8 mouse cellular contexts compared by ENCODE assay signal in genomic region chr19:6980381-6981093, GRCm38 (mm10). TPM values are rescaled to one million over a fixed set of nuclear protein-coding genes. Genes with fewer than 3 reads are reported as not detected.
DNase-seq lines count a peak whose midpoint lies in the region; ATAC-seq and TF ChIP-seq lines count a peak whose summit lies in the region.

Gene Fkbp2, minus strand, starts transcription at chr19:6980501.

- peak within 1 kb of the TSS; percentile 78 for H3K9ac ChIP-seq in CH12.LX (ENCODE audit: insufficient read depth, low read depth)
- peak within 1 kb of the TSS; percentile 77 for H3K9ac ChIP-seq in forebrain, embryonic 11.5 days (ENCODE audit: low read length)
- peak within 1 kb of the TSS; percentile 84 for H3K9ac ChIP-seq in heart, embryonic 16.5 days (ENCODE audit: low read length)
- H3K9ac ChIP-seq in liver, embryonic 15.5 days = peak within 1 kb of the TSS; percentile 78
- H3K9ac ChIP-seq in neural tube, embryonic 12.5 days = peak within 1 kb of the TSS; percentile 81

- peaks cover 15 to 44% of the 10 kb centered on the region in 2 experiments for H3K4me1 ChIP-seq in CH12.LX (ENCODE audit: control insufficient read depth in 1 of 2, insufficient read depth in 2 of 2)
- H3K4me1 ChIP-seq in forebrain, embryonic 11.5 days (replicated peaks; ENCODE audit: control insufficient read depth, insufficient read depth, low read length) = peaks cover 22% of the 10 kb centered on the region
- peaks cover 34% of the 10 kb centered on the region for H3K4me1 ChIP-seq in heart, embryonic 16.5 days (ENCODE audit: control insufficient read depth, insufficient read depth, low read length)
- peaks cover 66% of the 10 kb centered on the region for H3K4me1 ChIP-seq in liver, embryonic 15.5 days (replicated peaks)
- peaks cover 47% of the 10 kb centered on the region for H3K4me1 ChIP-seq in neural tube, embryonic 12.5 days
- H3K4me1 ChIP-seq in testis, adult 2 months (ENCODE audit: control insufficient read depth, insufficient read depth, low read length) = peaks cover 25% of the 10 kb centered on the region

- peak within 1 kb of the TSS; percentile 84 for H3K4me2 ChIP-seq in CH12.LX (ENCODE audit: insufficient read depth, low read depth, poor library complexity, severe bottlenecking)
- peak within 1 kb of the TSS; percentile 67 for H3K4me2 ChIP-seq in forebrain, embryonic 11.5 days (ENCODE audit: low read depth, low read length, severe bottlenecking)
- H3K4me2 ChIP-seq in heart, embryonic 16.5 days (ENCODE audit: low read depth, low read length) = peak within 1 kb of the TSS; percentile 85
- peak within 1 kb of the TSS; percentile 98 for H3K4me2 ChIP-seq in liver, embryonic 15.5 days
- peak within 1 kb of the TSS; percentile 77 for H3K4me2 ChIP-seq in neural tube, embryonic 12.5 days (replicated peaks)

- H3K79me2 ChIP-seq in CH12.LX (replicated peaks; ENCODE audit: control insufficient read depth, extremely low read depth, insufficient read depth, poor library complexity, severe bottlenecking) = peaks cover 26% of the 10 kb centered on the region

- TF ChIP-seq RAD21 in CH12.LX (IDR thresholded peaks at IDR 0.05; ENCODE audit: low read depth, low read length) = no peak

- in situ Hi-C loops in CH12.LX (cut with MboI; ENCODE audit: low pct_ligation_motif_present, low pct_unique_long_range_greater_than_20kb, low sequenced_read_pairs) = no loop called here

- no peaks in the 10 kb centered on the region for H3K27me3 ChIP-seq in CH12.LX (replicated peaks)
- H3K27me3 ChIP-seq in forebrain, embryonic 11.5 days (ENCODE audit: control insufficient read depth, insufficient read depth, low read length) = no peaks in the 10 kb centered on the region
- H3K27me3 ChIP-seq in heart, embryonic 16.5 days (ENCODE audit: control insufficient read depth, insufficient read depth, low read length) = no peaks in the 10 kb centered on the region
- no peaks in the 10 kb centered on the region for H3K27me3 ChIP-seq in liver, embryonic 15.5 days
- no peaks in the 10 kb centered on the region for H3K27me3 ChIP-seq in neural tube, embryonic 12.5 days (replicated peaks)
- no peaks in the 10 kb centered on the region for H3K27me3 ChIP-seq in testis, adult 2 months (ENCODE audit: control insufficient read depth, insufficient read depth, low read length)

- peak within 1 kb of the TSS; percentile 65 for H3K27ac ChIP-seq in CH12.LX (ENCODE audit: insufficient read depth, low read depth)
- peak within 1 kb of the TSS; percentile 86 for H3K27ac ChIP-seq in forebrain, embryonic 11.5 days (ENCODE audit: low read depth, low read length)
- H3K27ac ChIP-seq in heart, embryonic 16.5 days (ENCODE audit: low read length) = peak within 1 kb of the TSS; percentile 98
- peak within 1 kb of the TSS; percentile 91 for H3K27ac ChIP-seq in liver, embryonic 15.5 days (replicated peaks)
- H3K27ac ChIP-seq in neural tube, embryonic 12.5 days = peak within 1 kb of the TSS; percentile 75
- peak within 1 kb of the TSS; percentile 95 for H3K27ac ChIP-seq in testis, adult 2 months (ENCODE audit: control insufficient read depth, insufficient read depth, low read depth, low read length)

- H3K9me3 ChIP-seq in CH12.LX (replicated peaks; ENCODE audit: low read length) = no peaks in the 10 kb centered on the region
- H3K9me3 ChIP-seq in forebrain, embryonic 11.5 days (ENCODE audit: control insufficient read depth, low read length) = no peaks in the 10 kb centered on the region
- no peaks in the 10 kb centered on the region for H3K9me3 ChIP-seq in heart, embryonic 16.5 days (replicated peaks; ENCODE audit: control insufficient read depth, low read length)
- no peaks in the 10 kb centered on the region for H3K9me3 ChIP-seq in liver, embryonic 15.5 days (replicated peaks)
- no peaks in the 10 kb centered on the region for H3K9me3 ChIP-seq in neural tube, embryonic 12.5 days

- peak; percentile 98 for DNase-seq in CH12.LX (ENCODE audit: extremely low read depth)
- peak; percentile 97 for DNase-seq in c-Kit-positive CD71-positive TER-119-negative erythroid progenitor cells, embryonic 14.5 days (ENCODE audit: low read depth)
- DNase-seq in forebrain, embryonic 11.5 days (ENCODE audit: low spot score) = peak; percentile 98
- peak; percentile 99 for DNase-seq in kidney, postnatal 36 days

- peaks cover 27 to 59% of the 10 kb centered on the region in 2 experiments for H3K36me3 ChIP-seq in CH12.LX (replicated peaks in 1 of 2; ENCODE audit: control insufficient read depth in 1 of 2, insufficient read depth in 1 of 2, low read length in 1 of 2)
- H3K36me3 ChIP-seq in forebrain, embryonic 11.5 days (ENCODE audit: control insufficient read depth, insufficient read depth, low read length) = peaks cover 3% of the 10 kb centered on the region; the same call in 1 of the 2 replicates
- peaks cover 41% of the 10 kb centered on the region for H3K36me3 ChIP-seq in heart, embryonic 16.5 days (ENCODE audit: control insufficient read depth, insufficient read depth)
- H3K36me3 ChIP-seq in liver, embryonic 15.5 days (replicated peaks) = peaks cover 50% of the 10 kb centered on the region
- H3K36me3 ChIP-seq in neural tube, embryonic 12.5 days = peaks cover 44% of the 10 kb centered on the region
- H3K36me3 ChIP-seq in testis, adult 2 months (ENCODE audit: control insufficient read depth, insufficient read depth, low read length) = no peaks in the 10 kb centered on the region; the same call in 1 of the 2 replicates

- TF ChIP-seq CTCF in CH12.LX (conservative IDR thresholded peaks at IDR 0.05 in 1 of 2, IDR thresholded peaks at IDR 0.05 in 1 of 2; ENCODE audit: low read depth in 2 of 2, low read length in 2 of 2) = no peak
- TF ChIP-seq CTCF in testis, adult 2 months (IDR thresholded peaks at IDR 0.05; ENCODE audit: control insufficient read depth, insufficient read depth, insufficient replicate concordance, low read depth, low read length) = no peak

- ATAC-seq in forebrain, embryonic 11.5 days (replicated peaks; ENCODE audit: low FRiP score) = peak; percentile 85
- ATAC-seq in heart, embryonic 16.5 days (replicated peaks; ENCODE audit: extremely low read depth, insufficient read depth, low FRiP score) = peak; percentile 84
- peak; percentile 83 for ATAC-seq in liver, embryonic 15.5 days (ENCODE audit: insufficient read depth)
- ATAC-seq in neural tube, embryonic 12.5 days (ENCODE audit: low FRiP score, low read depth) = peak; percentile 85

- peak; percentile 100 for TF ChIP-seq POLR2A in CH12.LX (IDR thresholded peaks at IDR 0.05; ENCODE audit: low read depth, low read length)
- TF ChIP-seq POLR2A in testis, adult 2 months (IDR thresholded peaks at IDR 0.05; ENCODE audit: control insufficient read depth, low read depth, low read length) = peak; percentile 91

- TF ChIP-seq EP300 in CH12.LX (IDR thresholded peaks at IDR 0.05; ENCODE audit: low read length) = no peak

- dilution Hi-C loops in CH12.LX (cut with MboI; ENCODE audit: extremely low pct_ligation_motif_present, extremely low pct_unique_long_range_greater_than_20kb, low sequenced_read_pairs) = no loop called here

- peak within 1 kb of the TSS; percentile 73 to 83 (median 79) for H3K4me3 ChIP-seq in CH12.LX (replicated peaks in 1 of 3; ENCODE audit: low read depth in 2 of 3, low read length in 2 of 3, poor library complexity in 1 of 3)
- peak within 1 kb of the TSS; percentile 42 for H3K4me3 ChIP-seq in forebrain, embryonic 11.5 days (ENCODE audit: low read depth, low read length)
- H3K4me3 ChIP-seq in heart, embryonic 16.5 days (ENCODE audit: low read length) = peak within 1 kb of the TSS; percentile 61
- H3K4me3 ChIP-seq in liver, embryonic 15.5 days (replicated peaks) = peak within 1 kb of the TSS; percentile 77
- H3K4me3 ChIP-seq in neural tube, embryonic 12.5 days = peak within 1 kb of the TSS; percentile 69
- peak within 1 kb of the TSS; percentile 97 for H3K4me3 ChIP-seq in testis, adult 2 months (ENCODE audit: control insufficient read depth, low read depth, low read length)

- 2% methylated on average over 38 of the region's 38 CpGs for WGBS in forebrain, embryonic 11.5 days
- WGBS in heart, embryonic 16.5 days = under 1% methylated on average over 38 of the region's 38 CpGs
- WGBS in liver, embryonic 15.5 days (ENCODE audit: insufficient replicate concordance) = under 1% methylated on average over 38 of the region's 38 CpGs
- 1% methylated on average over 38 of the region's 38 CpGs for WGBS in neural tube, embryonic 12.5 days

TF ChIP-seq in CH12.LX, 34 proteins besides CTCF, POLR2A, EP300 and RAD21 (continues in another document):
- TF ChIP-seq MAFK (IDR thresholded peaks at IDR 0.05; ENCODE audit: insufficient replicate concordance, low read length) (no peak), MEF2A (IDR thresholded peaks at IDR 0.05; ENCODE audit: borderline replicate concordance, low read depth, low read length) (no peak), MAX (IDR thresholded peaks at IDR 0.05; ENCODE audit: low read length) (peak; percentile 15; the same call in 1 of the 2 replicates), ETS1 (conservative IDR thresholded peaks at IDR 0.05; ENCODE audit: low read depth, low read length) (no peak), E2F4 (IDR thresholded peaks at IDR 0.05; ENCODE audit: insufficient replicate concordance, low read depth, low read length) (0 out of 2 replicates have a peak, but pooled peaks have one; percentile 26), SMC3 (IDR thresholded peaks at IDR 0.05; ENCODE audit: low read depth, low read length) (no peak), HCFC1 (IDR thresholded peaks at IDR 0.05; ENCODE audit: low read depth, low read length) (peak; percentile 73), IRF4 (IDR thresholded peaks at IDR 0.05; ENCODE audit: low read depth, low read length) (no peak), MYC (IDR thresholded peaks at IDR 0.05; ENCODE audit: low read depth, low read length) (peak; percentile 75; the same call in 1 of the 2 replicates), MXI1 (IDR thresholded peaks at IDR 0.05; ENCODE audit: low read depth, low read length) (peak; percentile 88), KAT2A (IDR thresholded peaks at IDR 0.05; ENCODE audit: insufficient replicate concordance, low read length) (0 out of 2 replicates have a peak, but pooled peaks have one; percentile 59), PAX5 (IDR thresholded peaks at IDR 0.05; ENCODE audit: low read length) (no peak), TCF12 (IDR thresholded peaks at IDR 0.05; ENCODE audit: low read depth, low read length) (peak; percentile 90), ZNF384 (IDR thresholded peaks at IDR 0.05; ENCODE audit: low read depth, low read length) (no peak), TBP (conservative IDR thresholded peaks at IDR 0.05; ENCODE audit: low read depth, low read length) (peak; percentile 96)

RNA-seq across cellular contexts. Expression of gene Fkbp2, which starts in this region (rescaled TPM):
- 44.6 and 50.4 TPM in 2 replicates for total RNA-seq in CH12.LX (2012; rRNA removed)
- 17.6 and 20.7 TPM in 2 replicates for total RNA-seq in CH12.LX (2014; rRNA removed)
- 87.0 and 97.7 TPM in 2 replicates for polyA plus RNA-seq in CH12.LX (2012; ENCODE audit: insufficient read length, low read depth)
- 65.4 and 80.7 TPM in 2 replicates for polyA plus RNA-seq in forebrain, embryonic 11.5 days (2014; fragmentation: Nextera tagmentation; extraction: Ambion mirVana)
- 83.7 and 95.0 TPM in 2 replicates for polyA plus RNA-seq in heart, embryonic 16.5 days (2015; fragmentation: Nextera tagmentation; extraction: Ambion mirVana)
- 88.3 and 101 TPM in 2 replicates for polyA plus RNA-seq in liver, embryonic 15.5 days (2015; fragmentation: Nextera tagmentation; extraction: Ambion mirVana)
- 90.2 and 93.0 TPM in 2 replicates for polyA plus RNA-seq in neural tube, embryonic 12.5 days (2016; fragmentation: Nextera tagmentation; extraction: Ambion mirVana)
- polyA plus RNA-seq in testis, adult 2 months (2012; rRNA removed) = 28.3 and 29.1 TPM in 2 replicates

Comparison
In these comparisons a context has a peak if more than half of its experiments do, and no peak if none do; other contexts are left out.
1. Peak in every context shown above with its lines: DNase-seq, ATAC-seq, H3K4me3 ChIP-seq and H3K27ac ChIP-seq.
2. H3K4me3 ChIP-seq: peak in every context shown above with its lines; median percentile 97 in testis, adult 2 months; 79 in CH12.LX; 77 in liver, embryonic 15.5 days; 69 in neural tube, embryonic 12.5 days; 61 in heart, embryonic 16.5 days; 42 in forebrain, embryonic 11.5 days.